Mouse (Mus musculus): ENCODE results near the gene Omp.

The Omp gene

DNA sequence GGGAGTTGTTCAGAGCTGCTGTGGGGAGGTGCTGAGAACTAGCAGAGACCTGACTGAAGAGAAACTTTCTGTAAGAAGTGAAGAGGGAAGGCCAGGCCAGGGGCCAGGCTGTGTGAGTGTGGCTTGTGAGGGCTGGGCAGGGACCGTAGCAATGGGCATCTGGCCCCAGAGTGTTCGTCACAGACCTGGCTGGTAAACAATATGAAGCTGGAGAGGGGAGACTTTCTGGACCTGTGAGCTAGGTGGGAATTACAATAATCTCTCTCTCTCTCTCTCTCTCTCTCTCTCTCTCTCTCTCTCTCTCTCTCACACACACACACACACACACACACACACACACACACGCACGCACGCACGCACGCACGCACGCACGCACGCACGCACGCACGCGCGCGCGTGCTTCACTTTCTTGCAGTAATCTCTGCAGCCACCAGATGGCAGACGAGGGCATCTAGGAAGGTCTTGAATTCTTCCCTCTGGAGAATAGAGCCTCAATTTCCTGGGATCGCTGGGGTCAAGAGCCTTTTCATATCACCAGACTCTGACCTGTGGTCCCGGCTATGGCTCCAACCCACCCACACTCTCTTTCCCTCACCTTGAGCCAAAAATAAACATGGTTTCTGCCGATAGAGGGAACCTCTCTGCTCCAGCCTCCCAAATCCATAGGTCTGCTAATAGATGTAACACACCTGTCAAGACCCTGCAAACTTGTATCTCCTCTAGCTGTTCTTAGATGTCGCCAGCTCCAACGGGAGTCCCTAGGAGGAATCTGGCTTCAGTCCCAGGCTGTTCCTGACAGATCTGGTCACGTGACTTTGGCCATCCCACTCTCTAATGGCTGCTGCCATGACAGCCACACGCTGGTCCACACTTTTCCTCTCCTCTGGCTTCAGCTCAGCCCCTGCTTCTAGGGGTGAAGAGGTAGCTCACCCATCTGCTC lies 42.0 kb downstream of the Omp start:
- DNase-seq (ENCODE audit: low spot score), result peak; percentile 36

DNA sequence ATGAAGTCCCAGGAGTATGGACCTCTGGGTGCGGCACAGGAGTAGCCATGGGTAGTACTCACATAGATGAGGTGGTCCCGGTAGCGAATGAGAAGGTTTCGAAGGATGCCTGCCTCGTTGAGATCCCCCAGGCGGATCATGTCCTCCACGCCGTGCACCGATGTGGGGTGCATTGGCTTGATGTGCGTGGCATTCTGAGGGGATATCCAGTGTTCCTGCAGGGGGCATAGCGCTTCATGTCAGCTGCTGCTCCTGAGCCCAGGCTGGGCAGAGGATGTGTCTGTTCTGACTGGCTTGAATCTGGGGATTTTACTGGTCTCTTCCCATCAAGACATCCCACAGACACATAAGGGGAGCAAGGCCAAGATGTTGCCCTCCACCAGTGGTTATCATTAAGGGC lies 42.8 kb downstream of the Omp start:
- DNase-seq (ENCODE audit: low spot score), result no peak

DNA sequence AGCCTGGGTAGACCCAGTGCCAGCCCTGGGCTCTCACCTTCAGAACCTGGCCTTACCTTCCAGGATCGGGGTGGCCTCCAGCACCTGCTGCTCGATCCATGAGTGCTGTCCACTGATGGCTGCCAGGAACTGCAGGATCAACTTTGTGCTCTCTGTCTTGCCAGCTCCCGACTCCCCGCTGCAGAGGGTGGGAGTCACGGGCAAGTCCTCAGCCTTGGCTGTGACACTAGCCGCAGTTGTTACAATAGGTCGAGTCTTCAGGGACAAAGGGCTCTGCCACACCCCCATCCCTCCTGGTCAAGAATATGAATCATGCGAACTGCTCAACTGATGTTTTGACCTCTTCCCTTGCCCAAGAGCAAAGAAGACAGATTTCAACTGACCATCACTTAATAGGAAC lies 47.7 kb downstream of the Omp start:
- DNase-seq (ENCODE audit: low spot score), result no peak

DNA sequence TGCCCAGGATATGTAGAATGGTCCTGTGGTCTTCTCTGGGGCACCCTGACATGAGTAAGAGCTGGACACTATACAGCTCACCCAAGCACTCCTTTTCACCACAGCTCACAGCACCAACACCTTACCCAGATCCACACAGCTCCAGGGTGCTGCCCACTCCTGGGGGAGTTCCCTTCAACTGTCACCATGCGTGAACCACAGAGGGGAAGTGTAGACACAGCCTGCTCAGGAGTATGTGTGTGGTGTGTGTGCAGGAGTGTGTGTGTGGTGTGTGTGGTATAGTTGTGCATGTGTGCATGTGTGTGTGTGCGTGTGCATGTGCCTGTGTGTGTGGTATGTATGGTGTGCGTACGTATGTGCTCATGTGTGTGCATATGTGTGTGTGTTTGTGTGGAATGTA lies 49.5 kb downstream of the Omp start:
- DNase-seq (ENCODE audit: low spot score), result no peak
